Mouse (Mus musculus) MN1 (cell line): ENCODE measurements around the gene Rgs3.

Experiments
- DNase-seq: peaks from one replicate; pipeline ENCODE4 v3.0.0-alpha.2; 2016; ENCODE audit warnings: low spot score

Rgs3 gene

DNA sequence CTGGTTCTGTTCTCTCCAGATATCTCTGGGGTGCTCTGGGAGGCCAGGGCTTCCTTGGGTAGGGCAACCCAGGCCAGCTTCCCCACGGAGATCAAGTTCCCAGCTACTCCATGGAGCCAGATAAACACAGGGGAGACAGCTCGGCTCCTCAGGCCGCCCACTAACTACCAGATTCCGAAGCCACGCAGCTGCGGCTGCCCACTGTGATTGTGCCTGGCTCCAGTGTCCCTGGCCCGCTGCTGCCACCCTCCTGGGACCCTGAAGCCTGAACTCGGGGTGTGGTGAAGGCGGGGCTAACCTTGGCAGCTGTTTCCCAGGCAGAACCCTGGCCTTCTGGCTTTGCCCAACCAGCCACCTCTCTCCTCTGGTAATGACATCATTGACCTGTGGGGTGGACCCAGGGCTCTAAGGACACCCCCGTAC lies 184.9 kb downstream of the Rgs3 start:
- no peak for DNase-seq

DNA sequence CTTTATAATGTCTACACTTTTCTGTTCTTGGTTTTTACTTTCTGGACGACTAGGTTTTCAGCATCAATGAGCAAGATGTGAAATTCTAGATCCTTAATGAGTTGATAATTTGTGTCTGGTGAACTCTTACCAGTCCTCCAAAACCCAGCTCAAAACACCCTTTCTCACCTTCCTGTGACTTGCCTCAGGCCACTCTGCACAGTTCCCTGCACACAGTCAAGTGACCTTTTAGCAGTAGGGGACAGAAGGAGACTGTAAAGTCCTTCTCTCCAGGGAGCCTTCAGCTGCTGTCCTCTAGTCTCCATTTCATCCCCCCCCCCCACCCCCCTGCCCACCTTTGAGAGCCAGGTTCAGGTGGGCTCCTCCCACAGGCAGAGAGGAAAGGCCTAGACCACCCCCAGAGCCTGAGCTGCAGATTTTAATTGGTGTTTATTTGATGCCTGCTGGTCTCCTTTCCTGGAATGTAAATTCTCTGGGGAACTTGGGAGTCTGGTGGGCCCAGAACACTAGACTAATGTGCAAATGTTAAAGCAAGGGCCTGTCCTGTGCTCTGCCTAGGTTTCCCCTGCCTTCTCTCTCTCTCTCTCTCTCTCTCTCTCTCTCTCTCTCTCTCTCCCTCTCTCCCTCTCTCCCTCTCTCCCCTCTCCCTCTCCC lies 185.5 kb downstream of the Rgs3 start:
- no peak for DNase-seq
